Mouse (Mus musculus): Measurements from ENCODE around the gene Fads2.

DNA sequence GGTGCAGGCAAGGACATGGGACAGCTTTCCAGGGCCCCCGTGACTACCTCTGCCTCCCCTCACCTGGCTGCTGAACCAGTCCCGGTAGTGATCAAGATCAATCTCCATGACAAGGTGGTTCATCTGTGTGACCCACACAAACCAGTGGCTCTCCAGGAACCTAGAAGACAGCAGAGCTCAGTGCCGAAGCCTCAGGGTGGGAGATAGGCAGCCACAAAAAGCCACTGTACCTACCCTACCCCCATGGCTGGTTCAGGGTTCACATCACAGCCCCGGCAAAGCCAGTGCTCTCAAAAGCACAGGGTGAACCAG lies 35.4 kb downstream of the Fads2 start:
- TF ChIP-seq POLR2A (IDR thresholded peaks at IDR 0.05; ENCODE audit: control insufficient read depth in 1 of 2, insufficient read depth in 1 of 2, low read depth in 1 of 2, low read length in 2 of 2, poor library complexity in 1 of 2) (no peak), CTCF (IDR thresholded peaks at IDR 0.05 in 2 of 3, conservative IDR thresholded peaks at IDR 0.05 in 1 of 3; ENCODE audit: control insufficient read depth in 1 of 3, insufficient read depth in 1 of 3, low read depth in 2 of 3, low read length in 3 of 3, poor library complexity in 1 of 3, severe bottlenecking in 1 of 3) (no peak), USF2 (IDR thresholded peaks at IDR 0.05; ENCODE audit: borderline replicate concordance in 1 of 2, insufficient read depth in 1 of 2, low read depth in 1 of 2, low read length in 2 of 2) (no peak), RCOR1 (IDR thresholded peaks at IDR 0.05; ENCODE audit: low read depth, low read length) (no peak), MEF2A (IDR thresholded peaks at IDR 0.05; ENCODE audit: extremely low read depth, insufficient replicate concordance, low read depth, low read length, poor library complexity, severe bottlenecking) (no peak), MAFK (IDR thresholded peaks at IDR 0.05; ENCODE audit: borderline replicate concordance, low read depth, low read length) (no peak), CHD2 (IDR thresholded peaks at IDR 0.05; ENCODE audit: low read length) (no peak), MYB (IDR thresholded peaks at IDR 0.05; ENCODE audit: low read depth, low read length) (no peak)
